Mouse (Mus musculus) ZHBTc4 (cell line): ENCODE data around the gene Aco1.

Experiments
- DNase-seq: peaks from one replicate; pipeline ENCODE4 v3.0.0-alpha.2; 2011; ENCODE audit warnings: low read depth, low spot score

Gene Aco1

GRCm38 (mm10) chr4:40156582-40157499 lies 14.0 kb downstream of the Aco1 start:
- no peak for DNase-seq

GRCm38 (mm10) chr4:40157500-40158223 lies 14.8 kb downstream of the Aco1 start:
- no peak for DNase-seq

GRCm38 (mm10) chr4:40158224-40158540 lies 15.3 kb downstream of the Aco1 start:
- no peak for DNase-seq

GRCm38 (mm10) chr4:40160591-40161434 lies 17.9 kb downstream of the Aco1 start:
- peak; percentile 53 for DNase-seq

- DNase-seq: no peak
These were observed 20.8 kb downstream of the Aco1 start for GRCm38 (mm10) chr4:40163646-40164045.

GRCm38 (mm10) chr4:40171477-40171876 lies 28.6 kb downstream of the Aco1 start:
- DNase-seq: no peak

GRCm38 (mm10) chr4:40172336-40172735 lies 29.5 kb downstream of the Aco1 start:
- DNase-seq: no peak

- no peak for DNase-seq
These were observed 31.4 kb downstream of the Aco1 start for GRCm38 (mm10) chr4:40174321-40174720.

GRCm38 (mm10) chr4:40178584-40178983 lies 35.7 kb downstream of the Aco1 start:
- no peak for DNase-seq

- no peak for DNase-seq
These were observed 37.2 kb downstream of the Aco1 start for GRCm38 (mm10) chr4:40180046-40180445.

GRCm38 (mm10) chr4:40181681-40182080 lies 38.8 kb downstream of the Aco1 start:
- no peak for DNase-seq

GRCm38 (mm10) chr4:40182651-40183320 lies 39.9 kb downstream of the Aco1 start:
- peak; percentile 89 for DNase-seq

GRCm38 (mm10) chr4:40183781-40184180 lies 40.9 kb downstream of the Aco1 start:
- no peak for DNase-seq

- no peak for DNase-seq
These were observed 41.6 kb downstream of the Aco1 start for GRCm38 (mm10) chr4:40184470-40184869.

- peak; percentile 57 for DNase-seq
These were observed 45.1 kb downstream of the Aco1 start for GRCm38 (mm10) chr4:40187956-40188355.

GRCm38 (mm10) chr4:40192246-40192645 lies 49.4 kb downstream of the Aco1 start:
- no peak for DNase-seq

GRCm38 (mm10) chr4:40193461-40193860 lies 50.6 kb downstream of the Aco1 start:
- DNase-seq: no peak

GRCm38 (mm10) chr4:40195336-40195735 lies 52.5 kb downstream of the Aco1 start:
- no peak for DNase-seq

GRCm38 (mm10) chr4:40202205-40202604 lies 59.3 kb downstream of the Aco1 start:
- no peak for DNase-seq

- DNase-seq: no peak
These were observed 61.5 kb downstream of the Aco1 start for GRCm38 (mm10) chr4:40204374-40204773.

GRCm38 (mm10) chr4:40205231-40205903 lies 62.5 kb downstream of the Aco1 start:
- DNase-seq: peak; percentile 39
